Mouse (Mus musculus) megakaryocyte, embryonic 14.5 days (primary cell): Measurements from ENCODE around the gene Slc25a17. TPM values are rescaled to one million over a fixed set of nuclear protein-coding genes. Genes with fewer than 3 reads are reported as not detected.

ENCODE experiments used
- H3K27me3 ChIP-seq: replicated peaks from 2 replicates; pipeline ENCODE3; 2012; ENCODE audit warnings: inconsistent platforms
- H3K36me3 ChIP-seq: replicated peaks from 2 replicates; pipeline ENCODE3; 2012; ENCODE audit warnings: low read length, inconsistent platforms, mixed read lengths
- H3K4me1 ChIP-seq: 2 replicates; pipeline ENCODE4 v1.6.1; 2012; ENCODE audit warnings: inconsistent platforms
- H3K4me3 ChIP-seq: replicated peaks from 2 replicates; pipeline ENCODE3; 2012; ENCODE audit warnings: moderate library complexity, mild to moderate bottlenecking, inconsistent platforms
- H3K9me3 ChIP-seq: 2 replicates; pipeline ENCODE4 v1.6.1; 2012; ENCODE audit warnings: inconsistent platforms
- FLI1 ChIP-seq: IDR thresholded peaks from 2 replicates; pipeline ENCODE4 v1.6.1; 2012; ENCODE audit warnings: low read length, inconsistent platforms, mixed read lengths
- GATA1 ChIP-seq: IDR thresholded peaks from 3 replicates; pipeline ENCODE4 v1.6.1; 2012; ENCODE audit warnings: mixed read lengths, low read length, inconsistent platforms, borderline replicate concordance
- polyA plus RNA-seq: library from polyadenylated mRNA; stranded (reverse); fragments of >175 nt; gene quantifications from 2 replicates; pipeline ENCODE4 v1.2.3, GENCODE M21; 2012; ENCODE audit warnings: low replicate concordance; ENCODE audit not compliant: insufficient read depth

Gene Slc25a17
- polyA plus RNA-seq, 1 experiment = 3.7 TPM

- no peaks in the 10 kb centered on the region for H3K27me3 ChIP-seq
- no peak overlapping the region for H3K4me3 ChIP-seq
- no peak for TF ChIP-seq FLI1
- no peak for TF ChIP-seq GATA1
- H3K36me3 ChIP-seq = peaks cover 96% of the 10 kb centered on the region
- H3K9me3 ChIP-seq = no peaks in the 10 kb centered on the region
- peaks cover 32% of the 10 kb centered on the region for H3K4me1 ChIP-seq
These were observed 28.1 kb downstream of the Slc25a17 start for GRCm38 (mm10) chr15:81332517-81332916.

DNA sequence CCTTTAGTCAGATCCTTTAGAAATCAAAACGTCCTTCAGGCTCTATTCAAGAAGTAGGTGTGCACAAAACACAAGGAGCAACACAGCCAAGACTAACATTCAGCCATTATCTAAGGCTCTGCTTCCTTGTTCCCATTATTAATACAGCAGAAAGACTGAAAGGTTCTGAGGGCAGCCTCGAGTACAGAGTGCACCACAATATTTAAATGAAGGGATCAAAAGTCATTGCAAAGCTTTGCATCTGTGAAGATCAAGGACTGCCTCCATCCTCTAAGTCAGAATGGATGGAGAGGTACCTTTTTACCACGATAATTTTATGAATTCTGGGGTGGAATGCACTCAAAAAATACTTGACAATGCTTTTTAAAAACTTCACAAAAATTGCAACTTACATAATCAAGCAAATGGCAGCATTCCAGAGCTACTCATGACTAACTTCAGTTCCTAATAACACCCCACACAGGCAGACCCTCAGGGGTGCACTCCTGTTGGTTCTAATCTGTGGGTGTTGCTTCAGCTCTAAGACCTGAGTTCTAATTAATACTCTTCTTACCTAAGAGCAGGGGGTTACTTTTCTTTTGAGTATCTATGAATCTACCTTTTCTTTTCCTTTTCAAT lies 29.7 kb downstream of the Slc25a17 start:
- TF ChIP-seq GATA1 = no peak
- TF ChIP-seq FLI1 = no peak
- Histone ChIP-seq H3K36me3 (peaks cover 97% of the 10 kb centered on the region), H3K4me1 (peaks cover 25% of the 10 kb centered on the region), H3K27me3 (no peaks in the 10 kb centered on the region), H3K4me3 (no peak overlapping the region), H3K9me3 (no peaks in the 10 kb centered on the region)

DNA sequence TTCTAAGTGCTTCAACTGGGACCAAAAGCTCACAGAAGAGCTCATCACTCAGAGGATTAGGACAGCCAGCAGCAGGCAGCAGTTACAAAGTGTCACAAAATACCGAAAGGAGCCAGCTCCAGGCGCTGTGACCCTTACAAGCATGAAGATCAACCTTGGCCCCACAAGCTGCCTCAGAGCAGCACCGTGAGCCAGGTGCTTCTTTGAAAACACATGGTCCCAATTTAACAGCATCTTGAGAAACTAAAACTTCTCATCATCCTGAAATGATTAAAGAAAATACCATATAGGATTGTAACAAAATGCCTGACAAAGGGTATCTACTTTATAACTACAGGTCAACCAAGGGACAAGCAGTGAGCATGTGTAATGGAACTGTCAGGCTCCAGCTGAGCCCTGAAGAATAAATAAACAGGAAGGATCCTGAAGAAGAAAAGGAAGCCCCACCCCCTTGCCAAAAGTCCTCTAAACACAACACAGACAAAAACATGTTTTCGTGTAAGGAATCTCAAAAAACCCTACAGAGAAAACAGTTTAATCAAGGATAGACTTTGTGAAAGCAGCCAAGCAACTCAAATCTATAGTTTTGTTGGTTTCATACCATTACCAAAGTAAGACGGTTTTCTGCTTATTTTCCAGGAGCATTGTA lies 30.8 kb downstream of the Slc25a17 start:
- Histone ChIP-seq H3K27me3 (no peaks in the 10 kb centered on the region), H3K9me3 (no peaks in the 10 kb centered on the region), H3K4me1 (peaks cover 14% of the 10 kb centered on the region), H3K36me3 (peaks cover 97% of the 10 kb centered on the region), H3K4me3 (no peak overlapping the region)
- TF ChIP-seq FLI1 (no peak), GATA1 (no peak)

DNA sequence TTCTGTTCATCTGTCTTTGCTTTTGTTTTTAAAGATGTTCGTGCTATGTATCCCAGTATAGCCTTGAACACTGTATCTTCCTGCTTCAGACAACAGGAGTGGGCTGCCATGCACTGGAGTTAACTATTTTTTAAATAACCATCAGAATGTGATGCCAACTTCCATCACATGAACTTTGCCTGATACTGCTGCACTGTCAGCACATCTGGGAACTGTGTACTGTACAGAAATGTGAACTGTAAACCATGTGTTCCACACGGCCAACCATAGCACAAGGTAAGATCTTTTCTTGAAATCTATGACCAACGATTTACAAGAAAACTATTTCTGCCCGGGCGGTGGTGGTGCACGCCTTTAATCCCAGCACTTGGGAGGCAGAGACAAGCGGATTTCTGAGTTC lies 33.1 kb downstream of the Slc25a17 start:
- Histone ChIP-seq H3K27me3 (no peaks in the 10 kb centered on the region), H3K4me3 (no peak overlapping the region), H3K36me3 (peaks cover 96% of the 10 kb centered on the region), H3K4me1 (peaks cover 7% of the 10 kb centered on the region; the same call in 1 of the 2 replicates), H3K9me3 (no peaks in the 10 kb centered on the region)
- TF ChIP-seq GATA1 (no peak), FLI1 (no peak)

- TF ChIP-seq GATA1 = no peak
- TF ChIP-seq FLI1 = no peak
- peaks cover 96% of the 10 kb centered on the region for H3K36me3 ChIP-seq
- no peaks in the 10 kb centered on the region for H3K9me3 ChIP-seq
- no peaks in the 10 kb centered on the region for H3K27me3 ChIP-seq
- H3K4me1 ChIP-seq = 0 out of 2 replicates have a peak, but pooled peaks cover 4% of the 10 kb centered on the region
- H3K4me3 ChIP-seq = no peak overlapping the region
These were observed 35.6 kb downstream of the Slc25a17 start for GRCm38 (mm10) chr15:81324979-81325378.

GRCm38 (mm10) chr15:81320137-81320536 lies 40.5 kb downstream of the Slc25a17 start:
- no peaks in the 10 kb centered on the region for H3K4me1 ChIP-seq
- H3K27me3 ChIP-seq = no peaks in the 10 kb centered on the region
- TF ChIP-seq FLI1 = no peak
- TF ChIP-seq GATA1 = no peak
- no peak overlapping the region for H3K4me3 ChIP-seq
- peaks cover 7% of the 10 kb centered on the region; the same call in 1 of the 2 replicates for H3K9me3 ChIP-seq
- H3K36me3 ChIP-seq = peaks cover 92% of the 10 kb centered on the region

DNA sequence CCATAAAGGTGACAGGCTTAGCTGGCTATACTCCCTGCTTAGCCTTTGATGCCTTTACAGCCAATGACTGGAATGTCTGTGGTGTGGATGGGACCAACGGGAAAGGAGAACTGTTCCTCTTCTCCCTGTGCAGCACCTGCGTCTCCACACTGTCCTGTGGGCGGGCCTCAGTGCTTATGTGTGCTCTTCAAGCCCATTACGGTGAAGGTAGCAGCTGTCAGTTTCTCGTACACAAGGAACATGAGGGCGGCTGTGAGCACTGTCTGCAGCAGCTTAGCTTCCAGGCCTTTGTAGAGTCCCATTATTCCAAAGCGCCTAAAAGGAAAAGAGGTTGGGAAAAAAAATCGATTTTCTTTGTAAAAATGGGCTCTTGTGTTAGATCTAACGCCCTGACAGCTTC lies 41.1 kb downstream of the Slc25a17 start:
- Histone ChIP-seq H3K4me3 (no peak overlapping the region), H3K4me1 (no peaks in the 10 kb centered on the region), H3K27me3 (no peaks in the 10 kb centered on the region), H3K9me3 (peaks cover 7% of the 10 kb centered on the region; the same call in 1 of the 2 replicates), H3K36me3 (peaks cover 86% of the 10 kb centered on the region)
- TF ChIP-seq GATA1 (no peak), FLI1 (no peak)

- H3K27me3 ChIP-seq = no peaks in the 10 kb centered on the region
- peaks cover 33% of the 10 kb centered on the region for H3K36me3 ChIP-seq
- H3K4me1 ChIP-seq = no peaks in the 10 kb centered on the region
- H3K9me3 ChIP-seq = peaks cover 4% of the 10 kb centered on the region; the same call in 1 of the 2 replicates
- TF ChIP-seq FLI1 (no peak), GATA1 (no peak)
- no peak overlapping the region for H3K4me3 ChIP-seq
These were observed 46.7 kb downstream of the Slc25a17 start for GRCm38 (mm10) chr15:81313928-81314327.

DNA sequence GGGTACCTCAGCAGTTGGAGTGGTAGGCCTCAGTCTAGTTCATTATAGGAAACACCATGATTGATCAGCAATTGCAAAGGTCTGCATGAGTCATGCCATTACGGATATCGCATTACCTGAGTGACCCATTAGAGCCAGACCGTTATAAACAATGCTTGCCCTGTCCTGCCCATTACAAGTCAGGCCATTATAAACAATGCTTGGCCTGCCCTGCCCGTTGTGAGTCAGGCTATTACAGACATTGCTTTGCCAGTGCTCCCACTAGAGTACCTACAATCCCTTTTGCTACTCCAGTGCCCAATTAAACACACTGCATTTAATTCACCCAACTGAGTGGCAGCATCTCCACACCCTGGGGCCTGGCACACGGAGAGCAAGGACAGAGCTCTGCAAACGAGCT lies 49.6 kb downstream of the Slc25a17 start:
- H3K27me3 ChIP-seq = no peaks in the 10 kb centered on the region
- 0 out of 2 replicates have a peak, but pooled peaks cover 5% of the 10 kb centered on the region for H3K9me3 ChIP-seq
- TF ChIP-seq FLI1 = no peak
- no peak for TF ChIP-seq GATA1
- no peaks in the 10 kb centered on the region for H3K4me1 ChIP-seq
- H3K36me3 ChIP-seq = peaks cover 4% of the 10 kb centered on the region
- H3K4me3 ChIP-seq = no peak overlapping the region

DNA sequence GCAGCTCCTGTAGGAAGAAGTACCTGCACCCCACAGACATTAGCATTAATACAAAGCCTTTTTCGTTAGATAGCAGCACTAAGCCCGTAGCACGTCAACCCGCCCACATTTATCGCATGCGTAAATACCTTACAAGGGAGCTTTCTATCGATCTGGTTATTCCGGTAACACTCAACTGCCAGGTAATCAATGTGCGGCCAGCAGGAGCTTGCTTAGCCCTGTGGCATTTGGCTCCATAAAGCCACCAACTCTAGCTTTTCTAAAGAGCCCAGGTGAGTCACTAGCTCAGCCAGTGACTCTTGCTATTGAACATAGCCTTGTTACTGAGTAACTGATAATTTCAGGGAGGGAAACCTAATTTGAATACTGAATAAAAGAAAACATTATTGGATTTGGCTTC lies 50.3 kb downstream of the Slc25a17 start:
- Histone ChIP-seq H3K27me3 (no peaks in the 10 kb centered on the region), H3K4me1 (no peaks in the 10 kb centered on the region), H3K36me3 (peaks cover 2% of the 10 kb centered on the region), H3K4me3 (no peak overlapping the region), H3K9me3 (0 out of 2 replicates have a peak, but pooled peaks cover 5% of the 10 kb centered on the region)
- TF ChIP-seq GATA1 = no peak
- no peak for TF ChIP-seq FLI1
